Mouse (Mus musculus): ENCODE measurements around the gene Psma1.

- TF ChIP-seq CTCF (IDR thresholded peaks at IDR 0.05; ENCODE audit: control insufficient read depth, insufficient read depth, low read length) (no peak), POLR2A (IDR thresholded peaks at IDR 0.05; ENCODE audit: borderline replicate concordance, control insufficient read depth, low read depth, low read length) (no peak)
Measured at GRCm38 (mm10) chr7:114283006-114283405, 7.1 kb upstream of the Psma1 start.
